Mouse (Mus musculus): Measurements from ENCODE around the gene Zmiz2.
A peak's percentile ranks its signal among the peaks of the same experiment; 100 is the strongest.
"Not testable (repeated sequence)": the region's sequence is repeated elsewhere in the genome, so short reads cannot be mapped to it uniquely, and the experiment has no call there.

Zmiz2 gene

DNA sequence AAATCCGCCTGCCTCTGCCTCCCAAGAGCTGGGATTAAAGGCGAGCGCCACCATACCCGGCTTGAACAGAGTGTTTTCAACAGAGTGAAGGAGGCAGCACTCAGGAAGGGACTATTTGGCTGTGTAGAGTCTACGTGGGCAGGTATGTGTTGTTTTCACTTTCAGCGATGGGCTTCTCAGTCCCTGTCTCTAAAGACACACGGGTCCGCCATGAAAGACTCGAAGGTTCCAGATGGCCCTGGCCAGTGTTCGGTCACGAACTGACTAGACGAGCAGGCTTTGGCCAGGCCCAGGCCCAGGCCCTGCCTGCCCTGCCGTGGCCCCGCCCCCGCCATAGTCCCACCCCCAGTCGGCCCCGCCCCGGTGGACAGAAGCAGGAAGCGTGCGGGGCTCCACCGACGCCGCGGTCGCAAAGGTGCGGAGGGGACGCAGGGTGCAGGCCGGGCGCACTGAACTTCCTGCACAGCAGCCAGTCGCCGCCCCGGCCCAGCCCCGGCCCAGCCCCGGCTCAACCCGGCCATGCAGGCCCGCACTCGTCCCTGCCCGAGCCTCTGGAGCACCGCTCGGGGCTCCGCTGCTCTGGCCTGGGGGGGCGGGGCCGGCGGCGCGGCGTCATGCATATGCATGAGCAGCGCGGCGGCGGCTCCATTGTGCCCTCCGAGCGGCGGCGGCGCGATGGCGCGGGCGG lies at the start of gene Zmiz2:
Gene Zmiz2, plus strand, starts transcription at position 349 of the 688 bp plus-strand sequence.
- DNase-seq, result peak; percentile 95

DNA sequence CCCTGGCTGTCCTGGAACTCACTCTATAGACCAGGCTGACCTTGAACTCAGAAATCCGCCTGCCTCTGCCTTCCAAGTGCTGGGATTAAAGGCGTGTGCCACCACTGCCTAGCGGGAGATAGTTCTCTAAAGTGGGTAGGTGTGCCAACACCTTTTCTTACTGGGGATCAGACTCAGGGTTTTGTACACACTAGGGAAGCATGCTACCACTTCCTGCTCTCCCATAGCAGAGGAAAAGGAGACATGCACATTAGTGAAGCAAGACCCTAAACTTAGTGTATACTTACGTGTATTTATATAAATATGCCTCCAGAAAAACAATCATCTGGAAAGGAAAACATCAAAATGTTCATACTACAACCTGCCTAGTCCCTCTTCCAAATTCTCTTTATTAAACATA lies 42.9 kb upstream of the Zmiz2 start:
- DNase-seq, result no peak

DNA sequence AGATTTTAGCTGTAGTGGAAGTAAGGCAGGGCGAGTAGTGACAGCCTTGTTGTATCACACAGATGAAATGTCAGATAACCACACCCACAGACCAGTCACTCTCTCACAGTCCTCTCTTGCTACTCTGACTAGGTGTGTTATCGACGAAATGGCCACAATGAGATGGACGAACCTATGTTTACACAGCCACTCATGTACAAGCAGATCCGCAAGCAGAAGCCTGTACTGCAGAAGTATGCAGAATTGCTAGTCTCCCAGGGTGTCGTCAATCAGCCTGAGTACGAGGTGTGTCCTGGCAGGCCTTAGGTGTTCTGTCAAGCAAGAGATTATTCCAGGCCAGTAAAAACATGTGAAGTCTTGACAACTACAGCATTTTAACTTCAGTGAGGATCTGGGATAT lies 41.9 kb upstream of the Zmiz2 start:
- no peak for DNase-seq

DNA sequence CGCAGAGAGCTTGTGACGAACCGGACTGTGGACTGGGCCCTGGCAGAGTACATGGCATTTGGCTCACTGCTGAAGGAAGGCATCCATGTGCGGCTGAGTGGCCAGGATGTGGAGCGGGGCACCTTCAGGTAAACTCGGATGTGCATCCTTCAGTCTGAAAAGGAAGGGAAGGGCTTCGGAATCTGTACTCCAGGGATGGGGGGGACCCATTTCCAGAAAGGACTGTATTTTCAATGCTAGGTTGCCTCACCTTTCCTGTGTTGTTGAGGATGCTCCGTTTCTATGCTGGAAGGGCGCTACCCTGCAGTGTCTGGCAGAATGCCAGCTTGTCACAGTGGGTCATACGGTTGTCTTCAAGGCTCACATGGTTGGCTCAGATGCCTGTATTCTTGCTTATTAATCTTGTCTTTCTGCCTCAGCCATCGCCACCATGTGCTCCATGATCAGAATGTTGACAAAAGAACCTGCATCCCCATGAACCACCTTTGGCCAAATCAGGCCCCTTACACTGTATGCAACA lies 40.1 kb upstream of the Zmiz2 start:
- DNase-seq, result no peak

- no peak for DNase-seq
Observed at GRCm38 (mm10) chr11:6349586-6349985, 39.3 kb upstream of the Zmiz2 start.

DNA sequence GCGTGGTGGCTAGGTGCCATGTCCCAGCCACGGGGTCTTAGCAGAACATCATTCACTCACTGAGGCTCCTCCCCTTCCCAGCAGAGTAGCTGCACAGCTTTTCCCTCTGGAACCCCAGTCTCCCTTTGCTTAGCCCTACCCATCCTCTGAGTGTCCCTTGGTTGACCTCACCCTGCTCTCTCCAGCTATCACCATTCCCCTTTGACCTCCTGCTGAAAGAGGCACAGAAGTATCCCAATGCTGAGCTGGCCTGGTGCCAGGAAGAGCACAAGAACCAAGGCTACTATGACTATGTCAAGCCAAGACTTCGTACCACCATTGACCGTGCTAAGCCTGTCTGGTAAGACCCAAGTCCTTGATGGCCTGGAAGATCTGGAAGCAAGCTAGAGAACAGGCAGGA lies 33.8 kb upstream of the Zmiz2 start:
- DNase-seq, result no peak

DNA sequence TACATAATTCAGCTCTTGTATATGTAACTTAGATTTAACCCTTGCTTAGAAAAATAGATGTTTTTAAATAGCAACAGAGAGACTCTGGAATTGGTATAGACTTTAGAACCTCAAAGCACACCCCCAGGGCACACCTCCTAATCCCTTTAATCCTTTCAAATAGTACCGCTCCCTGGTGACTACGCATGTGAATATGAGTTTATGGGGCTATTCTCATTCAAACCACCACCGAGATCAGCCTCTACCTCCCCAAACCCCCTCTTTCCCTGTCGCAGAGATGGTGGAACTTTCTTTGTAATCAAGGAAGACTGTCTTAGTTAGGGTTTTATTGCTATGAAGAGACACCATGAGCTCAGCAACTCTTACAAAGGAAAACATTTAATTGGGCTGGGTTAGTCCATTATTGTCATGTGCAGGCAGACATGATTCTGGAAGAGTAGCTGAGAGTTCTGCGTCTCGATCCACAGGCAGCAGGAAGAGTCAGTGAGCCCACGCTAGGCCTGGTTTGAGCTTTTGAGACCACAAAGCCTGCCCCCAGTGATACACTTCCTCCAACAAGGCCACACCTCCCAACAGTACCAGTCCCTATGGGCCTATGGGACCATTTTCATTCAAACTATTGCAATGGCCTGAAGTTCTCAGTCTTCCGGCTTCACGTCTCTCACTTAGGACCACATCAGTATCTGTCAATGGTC lies 24.1 kb upstream of the Zmiz2 start:
- DNase-seq, result no peak

DNA sequence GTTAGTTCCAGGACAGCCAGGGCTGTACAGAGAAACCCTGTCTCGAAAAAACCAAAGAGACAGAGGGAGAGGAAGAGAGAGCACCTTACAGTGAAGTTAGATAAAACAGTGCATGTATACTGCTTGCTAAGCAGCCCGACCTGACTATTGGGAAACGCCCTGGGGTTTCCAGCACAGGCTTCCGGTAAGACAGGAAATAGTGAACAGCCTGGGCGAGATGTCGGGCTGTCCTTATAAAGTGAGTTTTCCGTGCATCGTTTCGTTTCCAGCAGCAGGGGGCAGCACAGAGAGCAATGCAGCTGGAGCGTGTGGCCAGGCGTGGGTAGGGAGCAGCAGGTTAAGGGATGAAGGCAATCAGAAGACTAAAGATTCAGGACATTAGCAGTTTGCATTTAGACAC lies 23.0 kb upstream of the Zmiz2 start:
- DNase-seq, result peak; percentile 82

DNA sequence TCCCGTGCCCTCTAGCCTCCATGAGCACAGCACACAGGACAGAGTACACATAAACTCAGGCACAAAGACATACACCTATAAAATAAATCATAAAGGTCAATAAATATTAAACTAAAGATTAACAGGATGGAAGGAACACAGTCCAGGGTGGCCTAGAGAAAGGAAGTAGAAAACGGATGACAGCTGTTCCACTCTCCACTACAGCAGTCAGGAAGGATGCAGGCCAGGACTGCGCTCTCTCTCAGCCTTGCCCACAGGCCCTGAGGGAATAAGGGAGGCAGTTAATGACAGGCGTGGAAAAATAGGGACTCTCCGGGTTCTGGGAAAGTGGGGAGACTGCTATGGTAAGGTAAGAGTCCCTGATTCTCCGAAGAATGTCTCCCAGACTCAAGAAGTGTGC lies 22.4 kb upstream of the Zmiz2 start:
- DNase-seq, result no peak

GRCm38 (mm10) chr11:6367156-6367555 lies 21.7 kb upstream of the Zmiz2 start:
- DNase-seq, result no peak

- not testable (repeated sequence) for DNase-seq
Observed at GRCm38 (mm10) chr11:6367986-6368385, 20.9 kb upstream of the Zmiz2 start.

- DNase-seq, result no peak
Observed at GRCm38 (mm10) chr11:6371376-6372155, 17.3 kb upstream of the Zmiz2 start.

DNA sequence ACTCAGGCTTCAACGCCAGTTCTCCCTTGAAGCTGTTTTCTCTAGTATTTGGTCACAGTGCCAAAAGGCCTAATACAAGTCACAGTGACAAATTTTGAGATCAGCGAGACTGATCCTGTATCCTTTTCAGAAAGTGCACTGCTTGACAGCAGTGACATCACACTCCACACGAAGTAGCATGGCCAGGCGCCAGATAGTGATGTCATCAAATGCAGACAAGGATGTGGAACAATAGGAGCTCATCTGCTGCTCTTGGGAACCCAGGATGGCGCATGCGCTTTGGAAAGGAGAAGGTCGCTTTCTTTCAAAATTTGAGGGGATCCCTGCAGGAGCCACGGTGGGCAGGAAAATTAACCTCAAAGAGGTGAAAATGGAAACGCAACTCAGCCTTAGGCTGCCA lies 16.1 kb upstream of the Zmiz2 start:
- DNase-seq, result no peak

DNA sequence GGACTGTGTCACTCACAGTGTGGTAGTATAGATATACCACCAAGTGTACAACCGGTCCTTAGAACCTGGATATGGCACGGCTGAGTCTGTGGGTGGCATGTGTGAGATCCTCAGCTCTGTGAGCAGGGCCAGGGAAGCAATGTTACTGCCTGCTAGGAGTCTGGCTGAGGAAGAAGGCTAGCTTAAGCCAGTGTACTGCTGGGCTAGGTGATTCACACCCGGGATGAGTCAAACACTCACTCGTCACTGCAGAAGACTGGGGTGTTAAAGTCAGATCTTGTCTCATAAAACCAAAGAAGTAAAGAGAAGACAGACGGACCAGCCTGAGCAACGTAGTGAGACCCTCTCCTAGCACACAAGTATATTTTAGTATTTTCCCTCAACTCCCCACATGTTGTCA lies 8.0 kb upstream of the Zmiz2 start:
- no peak for DNase-seq

GRCm38 (mm10) chr11:6388126-6388725 lies 648 bp upstream of the Zmiz2 start:
- DNase-seq, result no peak

DNA sequence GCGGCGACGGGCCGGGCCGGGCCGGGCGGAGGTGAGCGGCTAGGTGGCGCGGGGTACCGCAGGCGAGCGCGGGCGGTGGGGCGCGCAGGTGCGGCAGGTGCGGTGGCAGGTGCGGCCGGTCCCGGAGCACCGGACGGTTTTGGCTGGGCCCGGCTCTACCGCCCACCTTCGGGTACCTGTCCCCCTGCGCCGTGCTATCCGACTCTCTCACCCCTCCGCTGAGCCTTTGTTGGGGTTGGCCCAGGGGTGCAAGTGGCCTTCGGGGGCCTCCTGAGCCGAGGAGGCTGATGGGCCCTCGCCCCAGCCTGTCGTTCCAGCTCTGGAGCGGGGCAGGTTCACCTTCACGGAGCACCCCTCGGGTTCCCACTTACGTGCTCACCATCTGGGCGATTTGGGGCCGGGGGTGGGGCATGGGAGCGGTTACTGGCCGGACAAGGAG lies 628 bp downstream of the Zmiz2 start:
- peak; percentile 42 for DNase-seq

- DNase-seq, result no peak
Observed at GRCm38 (mm10) chr11:6390376-6391053, 1.6 kb downstream of the Zmiz2 start.

DNA sequence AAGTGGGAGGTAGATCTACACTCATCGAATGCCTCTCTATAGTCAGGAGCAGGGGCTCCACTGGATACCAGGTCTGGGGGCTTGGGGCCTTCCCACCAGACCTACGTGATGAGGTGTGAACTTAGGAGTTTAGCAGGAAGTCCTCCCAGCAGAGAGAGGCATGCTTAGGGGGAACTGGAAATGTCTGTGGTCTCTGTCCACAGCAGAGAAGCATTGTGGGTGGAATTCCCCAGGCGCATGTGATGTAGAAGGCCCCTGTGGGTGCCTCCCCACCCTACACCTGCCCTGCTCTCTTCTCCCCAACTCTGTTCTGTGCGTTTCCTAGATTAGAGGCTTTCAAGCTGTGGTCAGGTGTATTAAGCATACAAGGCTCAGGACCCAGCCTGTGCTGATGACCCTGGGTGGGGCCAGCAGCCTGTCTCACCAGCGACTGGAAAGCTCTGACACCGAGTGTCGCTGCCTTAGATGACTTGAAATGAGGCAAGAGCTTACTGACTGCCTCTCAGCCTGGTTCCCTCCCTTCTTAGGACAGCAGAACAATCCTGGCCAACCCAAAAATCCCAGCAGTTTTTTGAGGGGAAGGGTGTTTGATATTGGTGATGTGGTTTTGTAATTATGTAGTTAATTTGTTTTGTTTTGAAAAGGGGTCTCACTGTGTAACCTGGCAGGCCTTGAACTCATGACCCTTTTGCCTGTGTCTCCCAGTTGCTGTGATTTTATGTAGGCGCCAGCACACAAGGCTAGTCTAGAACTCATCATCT lies 2.8 kb downstream of the Zmiz2 start:
- DNase-seq, result no peak

DNA sequence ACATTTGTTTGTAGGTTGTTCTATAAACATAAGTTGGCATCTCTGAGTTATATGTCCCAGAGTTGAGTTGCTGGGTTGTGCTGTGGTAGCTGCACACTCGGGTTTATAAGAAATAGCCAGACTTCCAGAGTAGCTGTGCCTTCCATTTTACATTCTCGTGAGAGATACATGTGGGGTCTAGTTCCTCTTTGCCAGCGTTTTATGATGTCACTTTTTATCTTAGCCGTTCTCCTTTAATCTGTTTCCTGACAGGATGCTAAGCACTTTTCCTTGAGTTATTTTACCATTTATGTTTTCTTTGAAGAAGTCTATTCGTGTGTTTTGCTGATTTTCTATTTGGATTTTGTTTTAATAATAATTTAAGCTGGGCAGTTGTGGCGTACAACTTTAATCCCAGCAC lies 4.0 kb downstream of the Zmiz2 start:
- DNase-seq, result no peak

GRCm38 (mm10) chr11:6393866-6394265 lies 5.0 kb downstream of the Zmiz2 start:
- no peak for DNase-seq

GRCm38 (mm10) chr11:6395565-6395964 lies 6.7 kb downstream of the Zmiz2 start:
- no peak for DNase-seq

DNA sequence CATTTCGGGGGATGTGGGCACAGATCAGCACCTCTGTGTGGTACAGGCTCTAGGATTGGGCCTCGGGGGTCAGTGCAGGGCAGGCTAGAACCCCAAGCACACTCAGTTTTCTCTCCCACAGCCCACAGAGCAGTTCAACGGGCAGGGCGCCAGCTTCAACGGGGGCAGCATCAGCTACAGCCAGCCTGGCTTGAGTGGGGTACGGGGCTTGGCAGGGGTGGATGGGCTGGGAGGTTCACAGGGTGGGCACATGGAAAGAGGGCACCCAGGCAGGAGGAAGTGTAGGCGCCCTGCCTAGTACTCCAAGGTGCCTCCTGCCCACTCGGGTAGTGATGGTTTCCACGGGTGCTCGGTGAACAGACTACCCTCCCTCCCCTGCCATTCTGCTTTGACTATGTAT lies 9.3 kb downstream of the Zmiz2 start:
- DNase-seq, result no peak

Data from embryo, embryonic 11 days (tissue).